Mouse (Mus musculus) CH12.LX (cell line): ENCODE results near the gene Qprt.

Experiments
- CHD1 ChIP-seq: IDR thresholded peaks from 2 replicates; pipeline ENCODE4 v1.6.1; 2012; ENCODE audit warnings: low read depth, low read length, improper control_type of control experiment, inconsistent platforms
- CTCF ChIP-seq, 2 experiments: IDR thresholded peaks in 1 of 2; conservative IDR thresholded peaks in 1 of 2; 2 replicates each; pipeline ENCODE4 v1.5.1; 2011 to 2012; ENCODE audit warnings: low read depth in 2 of 2, low read length in 2 of 2, improper control_type of control experiment in 1 of 2, inconsistent platforms in 1 of 2, mild to moderate bottlenecking in 1 of 2, moderate library complexity in 1 of 2
- EP300 ChIP-seq: IDR thresholded peaks from 2 replicates; pipeline ENCODE4 v1.6.1; 2011; ENCODE audit warnings: low read length, improper control_type of control experiment
- GABPA ChIP-seq: IDR thresholded peaks from 2 replicates; pipeline ENCODE4 v1.6.1; 2012; ENCODE audit warnings: low read depth, low read length, improper control_type of control experiment, inconsistent platforms; ENCODE audit not compliant: insufficient replicate concordance
- JUN ChIP-seq: IDR thresholded peaks from 2 replicates; pipeline ENCODE4 v1.6.1; 2011; ENCODE audit warnings: low read depth, mild to moderate bottlenecking, low read length, improper control_type of control experiment, moderate library complexity; ENCODE audit not compliant: insufficient read depth
- KAT2A ChIP-seq: IDR thresholded peaks from 2 replicates; pipeline ENCODE4 v1.6.1; 2012; ENCODE audit warnings: low read length, improper control_type of control experiment, inconsistent platforms; ENCODE audit not compliant: insufficient replicate concordance
- MAFK ChIP-seq: IDR thresholded peaks from 2 replicates; pipeline ENCODE4 v1.6.1; 2011; ENCODE audit warnings: low read length, improper control_type of control experiment; ENCODE audit not compliant: insufficient replicate concordance
- MEF2A ChIP-seq: IDR thresholded peaks from 2 replicates; pipeline ENCODE4 v1.6.1; 2014; ENCODE audit warnings: low read depth, mild to moderate bottlenecking, inconsistent platforms, low read length, improper control_type of control experiment, borderline replicate concordance
- NRF1 ChIP-seq: IDR thresholded peaks from 2 replicates; pipeline ENCODE4 v1.6.1; 2014; ENCODE audit warnings: low read depth, mild to moderate bottlenecking, inconsistent platforms, low read length, improper control_type of control experiment, moderate library complexity
- POLR2A ChIP-seq: IDR thresholded peaks from 2 replicates; pipeline ENCODE4 v1.6.1; 2011; ENCODE audit warnings: low read depth, mild to moderate bottlenecking, improper control_type of control experiment, low read length
- POLR2AphosphoS2 ChIP-seq: IDR thresholded peaks from 2 replicates; pipeline ENCODE4 v1.6.1; 2011; ENCODE audit warnings: low read depth, low read length, improper control_type of control experiment
- USF1 ChIP-seq: IDR thresholded peaks from 2 replicates; pipeline ENCODE4 v1.6.1; 2014; ENCODE audit warnings: low read depth, mild to moderate bottlenecking, inconsistent platforms, low read length, improper control_type of control experiment
- USF2 ChIP-seq: conservative IDR thresholded peaks from 2 replicates; pipeline ENCODE4 v1.6.1; 2011; ENCODE audit warnings: low read depth, low read length, improper control_type of control experiment
- ZNF384 ChIP-seq: IDR thresholded peaks from 2 replicates; pipeline ENCODE4 v1.6.1; 2012; ENCODE audit warnings: low read depth, low read length, improper control_type of control experiment, inconsistent platforms

GRCm38 (mm10) chr7:127076188-127076587 is 45.8 kb downstream of the Qprt start:
- TF ChIP-seq USF2, result no peak
- no peak for TF ChIP-seq EP300
- no peak for TF ChIP-seq ZNF384
- TF ChIP-seq KAT2A, result no peak
- TF ChIP-seq GABPA, result no peak
- TF ChIP-seq NRF1, result no peak
- no peak for TF ChIP-seq POLR2A
- TF ChIP-seq USF1, result no peak
- no peak for TF ChIP-seq CTCF (conservative IDR thresholded peaks at IDR 0.05 in 1 of 2, IDR thresholded peaks at IDR 0.05 in 1 of 2; ENCODE audit: low read depth in 2 of 2, low read length in 2 of 2)
- TF ChIP-seq MAFK, result no peak
- TF ChIP-seq CHD1, result no peak
- no peak for TF ChIP-seq POLR2AphosphoS2
- no peak for TF ChIP-seq JUN
- TF ChIP-seq MEF2A, result no peak
